Mouse (Mus musculus) intestine, embryonic 16.5 days (tissue): ENCODE data around the gene Fbxo34. TPM values are rescaled to one million over a fixed set of nuclear protein-coding genes. Genes with fewer than 3 reads are reported as not detected.
"Not testable (repeated sequence)": the region's sequence is repeated elsewhere in the genome, so short reads cannot be mapped to it uniquely, and the experiment has no call there.

ENCODE experiments used
- ATAC-seq: fragments of 200-750 bp; cut with Nextera tagmentation; 2 replicates; pipeline ENCODE4 v1.8.0; 2017; ENCODE audit warnings: moderate TSS enrichment, moderate library complexity
- H3K27ac ChIP-seq: fragments of 300-500 bp; sonication (generic); 2 replicates; pipeline ENCODE4 v1.5.1; 2014; ENCODE audit warnings: mild to moderate bottlenecking, low read length
- H3K27me3 ChIP-seq: fragments of 300-500 bp; sonication (generic); replicated peaks from 2 replicates; pipeline ENCODE4 v1.6.1; 2014; ENCODE audit warnings: low read length, control low read depth, mixed read lengths; ENCODE audit not compliant: control insufficient read depth, insufficient read depth
- H3K36me3 ChIP-seq: fragments of 300-500 bp; sonication (generic); 2 replicates; pipeline ENCODE4 v1.6.1; 2014; ENCODE audit warnings: low read length, control low read depth; ENCODE audit not compliant: control insufficient read depth, insufficient read depth
- H3K4me1 ChIP-seq: fragments of 300-500 bp; sonication (generic); 2 replicates; pipeline ENCODE4 v1.6.1; 2014; ENCODE audit warnings: low read length, control low read depth, mixed read lengths; ENCODE audit not compliant: control insufficient read depth, insufficient read depth
- H3K4me2 ChIP-seq: fragments of 300-500 bp; sonication (generic); 2 replicates; pipeline ENCODE4 v1.6.1; 2014; ENCODE audit warnings: low read depth, low read length, control low read depth
- H3K4me3 ChIP-seq: fragments of 300-500 bp; sonication (generic); 2 replicates; pipeline ENCODE4 v1.5.1; 2014; ENCODE audit warnings: mild to moderate bottlenecking, low read length
- H3K9ac ChIP-seq: fragments of 300-500 bp; sonication (generic); 2 replicates; pipeline ENCODE4 v1.6.1; 2014; ENCODE audit warnings: low read depth, low read length
- H3K9me3 ChIP-seq: fragments of 300-500 bp; sonication (generic); 2 replicates; pipeline ENCODE4 v1.6.1; 2016; ENCODE audit warnings: low read length, control low read depth; ENCODE audit not compliant: control insufficient read depth
- WGBS: fragments of 180-500 bp; shearing (Covaris S2); extraction: QIAGEN DNeasy Blood & Tissue Kit; methylation state at CpG from one replicate; pipeline ENCODE4 v1.1.7; 2014; 5-methylcytosine and 5-hydroxymethylcytosine counted together
- polyA plus RNA-seq: library from polyadenylated mRNA; unstranded; fragments of >200 nt; fragmentation: Nextera tagmentation; extraction: Ambion mirVana; gene quantifications from 2 replicates; pipeline ENCODE4 v1.2.1, GENCODE M21; 2015

The Fbxo34 gene
- polyA plus RNA-seq, 1 experiment from 2014 or later: 20.4 TPM

- no peaks in the 10 kb centered on the region for H3K27me3 ChIP-seq
- H3K4me2 ChIP-seq: no peak overlapping the region
- WGBS: 50% methylated on average over 7 of the region's 7 CpGs
- H3K4me3 ChIP-seq: no peak overlapping the region
- no peaks in the 10 kb centered on the region for H3K9me3 ChIP-seq
- H3K27ac ChIP-seq: no peak overlapping the region
- peak; percentile 81 for ATAC-seq
- H3K36me3 ChIP-seq: no peaks in the 10 kb centered on the region
- peaks cover 3% of the 10 kb centered on the region; the same call in 1 of the 2 replicates for H3K4me1 ChIP-seq
- H3K9ac ChIP-seq: no peak overlapping the region
These were observed 72.1 kb downstream of the Fbxo34 start for GRCm38 (mm10) chr14:47522301-47522700.

GRCm38 (mm10) chr14:47525374-47525773 is 75.2 kb downstream of the Fbxo34 start:
- H3K27me3 ChIP-seq: no peaks in the 10 kb centered on the region
- no peak overlapping the region for H3K4me2 ChIP-seq
- H3K9me3 ChIP-seq: no peaks in the 10 kb centered on the region
- no peaks in the 10 kb centered on the region for H3K36me3 ChIP-seq
- H3K27ac ChIP-seq: no peak overlapping the region
- H3K4me1 ChIP-seq: peaks cover 3% of the 10 kb centered on the region; the same call in 1 of the 2 replicates
- H3K9ac ChIP-seq: no peak overlapping the region
- H3K4me3 ChIP-seq: no peak overlapping the region
- no peak for ATAC-seq
- 71% methylated on average over 8 of the region's 8 CpGs for WGBS

GRCm38 (mm10) chr14:47525861-47526260 is 75.6 kb downstream of the Fbxo34 start:
- no peak overlapping the region for H3K4me3 ChIP-seq
- no peak overlapping the region for H3K27ac ChIP-seq
- ATAC-seq: no peak
- no peaks in the 10 kb centered on the region for H3K36me3 ChIP-seq
- H3K27me3 ChIP-seq: no peaks in the 10 kb centered on the region
- 92% methylated on average over 5 of the region's 5 CpGs for WGBS
- no peak overlapping the region for H3K4me2 ChIP-seq
- peaks cover 3% of the 10 kb centered on the region; the same call in 1 of the 2 replicates for H3K4me1 ChIP-seq
- H3K9ac ChIP-seq: no peak overlapping the region
- H3K9me3 ChIP-seq: no peaks in the 10 kb centered on the region

GRCm38 (mm10) chr14:47527833-47528232 is 77.6 kb downstream of the Fbxo34 start:
- Histone ChIP-seq H3K36me3 (no peaks in the 10 kb centered on the region), H3K27ac (no peak overlapping the region), H3K4me3 (no peak overlapping the region), H3K27me3 (no peaks in the 10 kb centered on the region), H3K9me3 (no peaks in the 10 kb centered on the region), H3K4me1 (no peaks in the 10 kb centered on the region), H3K4me2 (no peak overlapping the region), H3K9ac (no peak overlapping the region)
- ATAC-seq: peak; percentile 72
- 75% methylated on average over 2 of the region's 2 CpGs for WGBS

GRCm38 (mm10) chr14:47528293-47528692 is 78.1 kb downstream of the Fbxo34 start:
- Histone ChIP-seq H3K27ac (no peak overlapping the region), H3K9ac (no peak overlapping the region), H3K36me3 (no peaks in the 10 kb centered on the region), H3K4me2 (no peak overlapping the region), H3K4me3 (no peak overlapping the region), H3K9me3 (no peaks in the 10 kb centered on the region), H3K4me1 (0 out of 2 replicates have a peak, but pooled peaks cover 1% of the 10 kb centered on the region), H3K27me3 (no peaks in the 10 kb centered on the region)
- ATAC-seq: no peak
- 79% methylated on average over 3 of the region's 3 CpGs for whole genome bisulfite sequencing

GRCm38 (mm10) chr14:47529019-47529418 is 78.8 kb downstream of the Fbxo34 start:
- Histone ChIP-seq H3K9ac (no peak overlapping the region), H3K9me3 (no peaks in the 10 kb centered on the region), H3K36me3 (no peaks in the 10 kb centered on the region), H3K4me3 (no peak overlapping the region), H3K4me2 (no peak overlapping the region), H3K4me1 (peaks cover 8% of the 10 kb centered on the region), H3K27me3 (no peaks in the 10 kb centered on the region), H3K27ac (no peak overlapping the region)
- WGBS: 34% methylated on average over 8 of the region's 8 CpGs
- ATAC-seq: no peak

- H3K27ac ChIP-seq, H3K27me3 ChIP-seq, H3K36me3 ChIP-seq, H3K9me3 ChIP-seq, ATAC-seq, H3K9ac ChIP-seq, H3K4me3 ChIP-seq, H3K4me2 ChIP-seq: not testable (repeated sequence)
- 92% methylated on average over 10 of the region's 12 CpGs for WGBS
- peaks cover 14% of the 10 kb centered on the region for H3K4me1 ChIP-seq
These were observed 79.4 kb downstream of the Fbxo34 start for GRCm38 (mm10) chr14:47529592-47529991.

GRCm38 (mm10) chr14:47532496-47532895 is 82.3 kb downstream of the Fbxo34 start:
- 81% methylated on average over 1 of the region's 1 CpGs for WGBS
- ATAC-seq: no peak

GRCm38 (mm10) chr14:47533365-47534175 is 83.3 kb downstream of the Fbxo34 start:
- H3K9ac ChIP-seq: no peak overlapping the region
- H3K36me3 ChIP-seq: no peaks in the 10 kb centered on the region
- peak; percentile 90 for ATAC-seq
- H3K27me3 ChIP-seq: no peaks in the 10 kb centered on the region
- peak overlapping the region; percentile 1; the same call in 1 of the 2 replicates for H3K4me2 ChIP-seq
- 33% methylated on average over 11 of the region's 11 CpGs for WGBS
- H3K4me1 ChIP-seq: peaks cover 22% of the 10 kb centered on the region
- no peaks in the 10 kb centered on the region for H3K9me3 ChIP-seq
- peak overlapping the region; percentile 62 for H3K27ac ChIP-seq
- H3K4me3 ChIP-seq: no peak overlapping the region

More at GRCm38 (mm10) chr14:47532496-47532895, 82.3 kb downstream of the Fbxo34 start:
- Histone ChIP-seq H3K27ac (no peak overlapping the region), H3K9ac (no peak overlapping the region), H3K4me2 (no peak overlapping the region), H3K9me3 (no peaks in the 10 kb centered on the region), H3K27me3 (no peaks in the 10 kb centered on the region), H3K36me3 (no peaks in the 10 kb centered on the region), H3K4me3 (no peak overlapping the region), H3K4me1 (peaks cover 22% of the 10 kb centered on the region)
